Mouse (Mus musculus): ENCODE results near the gene Zscan2.

DNA sequence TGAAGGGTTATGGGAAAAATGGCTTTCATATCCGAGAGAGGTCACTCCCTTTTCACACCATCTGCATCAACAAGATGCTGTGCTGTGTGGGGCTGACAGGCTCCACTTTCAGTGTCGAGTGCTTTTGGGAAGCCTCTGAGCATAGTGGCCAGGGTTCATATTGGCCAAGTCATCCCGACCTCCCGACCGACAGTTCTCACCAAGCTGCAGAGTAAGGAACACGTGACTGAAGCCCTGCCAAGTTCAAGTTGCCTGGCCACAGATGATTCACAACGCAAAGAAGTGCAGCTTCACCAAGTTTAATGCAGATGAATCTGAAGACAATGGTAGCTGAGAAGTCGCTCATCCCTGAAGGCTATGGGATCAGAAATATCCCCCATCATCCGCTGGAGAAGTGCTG, 23.0 kb upstream of the Zscan2 start:
- TF ChIP-seq POLR2AphosphoS2 (IDR thresholded peaks at IDR 0.05; ENCODE audit: low read depth, low read length) (no peak), CTCF (conservative IDR thresholded peaks at IDR 0.05 in 1 of 2, IDR thresholded peaks at IDR 0.05 in 1 of 2; ENCODE audit: low read depth in 2 of 2, low read length in 2 of 2) (no peak), POLR2A (IDR thresholded peaks at IDR 0.05; ENCODE audit: low read depth, low read length) (no peak)

Data from CH12.LX (cell line).